Mouse (Mus musculus): ENCODE measurements around the gene Prkag2.

The Prkag2 gene

GRCm38 (mm10) chr5:24908141-24908819, 192.2 kb downstream of the Prkag2 start:
- DNase-seq: peak; percentile 99

GRCm38 (mm10) chr5:24907737-24908136, 192.7 kb downstream of the Prkag2 start:
- DNase-seq: no peak

- no peak for DNase-seq
These were observed 193.6 kb downstream of the Prkag2 start for GRCm38 (mm10) chr5:24906844-24907243.

GRCm38 (mm10) chr5:24904941-24905340, 195.5 kb downstream of the Prkag2 start:
- no peak for DNase-seq

GRCm38 (mm10) chr5:24904423-24904822, 196.0 kb downstream of the Prkag2 start:
- no peak for DNase-seq

- no peak for DNase-seq
These were observed 196.4 kb downstream of the Prkag2 start for GRCm38 (mm10) chr5:24904001-24904400.

- DNase-seq: no peak
These were observed 197.6 kb downstream of the Prkag2 start for GRCm38 (mm10) chr5:24902835-24903234.

GRCm38 (mm10) chr5:24895606-24896005, 204.8 kb downstream of the Prkag2 start:
- no peak for DNase-seq

- no peak for DNase-seq
These were observed 205.6 kb downstream of the Prkag2 start for GRCm38 (mm10) chr5:24894814-24895213.

GRCm38 (mm10) chr5:24892461-24892860, 208.0 kb downstream of the Prkag2 start:
- DNase-seq: no peak

- DNase-seq: no peak
These were observed 210.6 kb downstream of the Prkag2 start for GRCm38 (mm10) chr5:24889860-24890259.

- no peak for DNase-seq
These were observed 211.4 kb downstream of the Prkag2 start for GRCm38 (mm10) chr5:24888874-24889591.

- no peak for DNase-seq
These were observed 213.2 kb downstream of the Prkag2 start for GRCm38 (mm10) chr5:24887271-24887670.

- DNase-seq: no peak
These were observed 221.7 kb downstream of the Prkag2 start for GRCm38 (mm10) chr5:24878713-24879112.

- DNase-seq: no peak
These were observed 222.4 kb downstream of the Prkag2 start for GRCm38 (mm10) chr5:24877836-24878624.

GRCm38 (mm10) chr5:24876653-24877052, 223.8 kb downstream of the Prkag2 start:
- no peak for DNase-seq

- no peak for DNase-seq
These were observed 226.3 kb downstream of the Prkag2 start for GRCm38 (mm10) chr5:24874111-24874510.

GRCm38 (mm10) chr5:24873221-24873620, 227.2 kb downstream of the Prkag2 start:
- DNase-seq: no peak

- DNase-seq: peak; percentile 93
These were observed 229.2 kb downstream of the Prkag2 start for GRCm38 (mm10) chr5:24871276-24871675.

- DNase-seq: no peak
These were observed 230.6 kb downstream of the Prkag2 start for GRCm38 (mm10) chr5:24869796-24870289.

GRCm38 (mm10) chr5:24863804-24864203, 236.6 kb downstream of the Prkag2 start:
- peak; percentile 74 for DNase-seq

GRCm38 (mm10) chr5:24861449-24861930, 239.0 kb downstream of the Prkag2 start:
- DNase-seq: peak; percentile 86
